Mouse (Mus musculus) ES-Bruce4 (cell line): ENCODE results near the gene App.

Experiments
- CTCF ChIP-seq: IDR thresholded peaks from one replicate; pipeline ENCODE4 v1.8.1; 2011; ENCODE audit warnings: low read depth, low read length
- EP300 ChIP-seq: IDR thresholded peaks from 2 replicates; pipeline ENCODE4 v1.6.1; 2011; ENCODE audit warnings: low read depth, low read length; ENCODE audit not compliant: insufficient read depth
- POLR2A ChIP-seq: IDR thresholded peaks from one replicate; pipeline ENCODE4 v1.8.1; 2011; ENCODE audit warnings: low read length; ENCODE audit not compliant: insufficient read depth

DNA sequence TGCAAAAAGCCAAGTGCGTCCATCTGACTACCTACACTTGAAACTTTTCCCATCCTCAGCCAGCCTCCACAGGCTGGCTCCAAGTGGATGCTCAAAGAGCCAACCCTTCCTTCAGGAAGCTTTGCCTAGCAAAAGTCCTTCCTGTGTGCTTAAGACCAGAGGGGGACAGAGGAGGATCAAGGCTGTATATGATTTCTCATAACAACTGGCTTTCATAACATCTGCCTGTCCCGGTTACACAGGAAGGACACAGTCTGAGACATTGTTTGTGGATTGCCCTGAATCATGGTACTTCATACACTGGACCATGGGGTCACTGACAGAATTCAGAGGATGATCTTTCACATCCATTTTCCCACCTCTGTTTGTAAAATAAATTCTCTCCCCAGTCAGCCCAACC is 61.3 kb downstream of the App start:
- TF ChIP-seq EP300, result no peak
- no peak for TF ChIP-seq CTCF
- TF ChIP-seq POLR2A, result no peak
